Mouse (Mus musculus) c-Kit-positive CD71-positive TER-119-negative erythroid progenitor cells, embryonic 14.5 days (primary cell): ENCODE data around the gene Anapc1.

Source experiments
- DNase-seq: peaks from one replicate; pipeline ENCODE4 v3.0.0-alpha.2; 2013; ENCODE audit warnings: low read depth

The Anapc1 gene

DNA sequence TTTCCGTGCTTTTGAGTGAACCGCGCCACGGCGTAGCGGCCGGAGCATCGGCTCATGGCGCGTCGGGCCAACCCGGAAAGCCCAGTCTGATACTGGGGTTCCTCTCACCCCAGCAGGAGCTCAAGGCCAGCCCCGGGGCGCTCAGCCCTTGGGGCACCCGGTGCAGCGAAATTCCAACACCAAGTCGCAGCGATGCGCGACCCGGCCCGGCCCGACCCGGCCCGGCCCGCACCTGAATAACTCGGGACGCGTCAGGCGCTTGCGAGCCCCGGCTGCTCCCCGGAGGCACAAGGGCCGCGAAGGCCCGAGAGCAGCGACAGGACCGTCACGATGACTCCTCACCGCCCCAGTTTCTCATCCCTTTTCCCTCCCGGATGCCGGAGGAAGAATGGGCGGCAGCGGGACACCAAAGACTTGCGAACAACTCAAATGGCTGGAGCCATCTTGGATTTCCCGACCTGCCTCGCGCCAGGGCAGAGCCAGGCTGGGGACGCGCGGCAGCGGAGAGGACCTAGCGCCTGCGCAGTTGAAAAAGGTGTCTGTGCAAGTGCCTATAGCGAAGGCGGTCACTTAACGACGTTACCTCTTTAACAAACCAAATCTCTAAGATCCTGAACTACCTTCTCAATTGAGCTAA, at the start of gene Anapc1:
Gene Anapc1 (minus strand): TSS at position 471 of the 637 bp plus-strand sequence.
- peak; percentile 81 for DNase-seq

DNA sequence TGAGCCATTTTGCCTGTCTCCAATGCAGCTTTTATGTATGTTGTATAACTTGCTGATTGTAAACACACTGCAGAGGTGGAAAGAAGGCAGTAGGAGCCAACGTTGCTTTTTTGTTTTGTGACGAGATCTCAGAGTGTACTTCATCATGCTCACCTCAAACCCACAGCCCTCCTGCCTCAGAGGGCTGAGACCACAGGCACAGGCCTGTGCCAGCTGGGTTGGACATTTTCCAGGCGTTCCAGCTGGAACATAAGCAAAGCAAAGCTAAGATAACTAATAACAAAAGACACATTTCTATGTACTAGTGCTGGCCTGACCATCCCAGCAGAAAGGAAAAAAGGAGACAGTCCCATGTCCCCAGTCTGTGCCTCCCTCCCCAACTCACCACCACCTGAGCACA, 47.9 kb upstream of the Anapc1 start:
- DNase-seq: no peak

DNA sequence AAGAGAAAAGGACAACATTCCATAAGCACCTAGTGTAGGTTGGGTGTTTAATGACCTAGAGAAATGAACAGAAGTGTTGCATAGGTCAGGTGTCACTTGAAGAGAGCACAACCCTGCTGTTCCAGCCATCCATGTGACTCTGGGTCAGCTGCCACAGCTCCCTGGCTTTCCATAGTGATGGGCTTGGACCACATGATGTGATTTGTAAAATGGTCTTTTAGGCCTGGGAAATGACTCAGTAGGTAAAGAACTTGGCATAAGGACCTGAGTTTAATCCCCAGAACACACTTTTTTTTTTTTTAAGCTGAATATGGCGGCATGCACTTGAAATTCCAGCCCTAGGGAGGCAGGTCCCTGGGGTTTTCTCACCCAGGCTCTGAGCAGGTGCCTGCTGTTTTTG, 44.8 kb upstream of the Anapc1 start:
- no peak for DNase-seq

DNA sequence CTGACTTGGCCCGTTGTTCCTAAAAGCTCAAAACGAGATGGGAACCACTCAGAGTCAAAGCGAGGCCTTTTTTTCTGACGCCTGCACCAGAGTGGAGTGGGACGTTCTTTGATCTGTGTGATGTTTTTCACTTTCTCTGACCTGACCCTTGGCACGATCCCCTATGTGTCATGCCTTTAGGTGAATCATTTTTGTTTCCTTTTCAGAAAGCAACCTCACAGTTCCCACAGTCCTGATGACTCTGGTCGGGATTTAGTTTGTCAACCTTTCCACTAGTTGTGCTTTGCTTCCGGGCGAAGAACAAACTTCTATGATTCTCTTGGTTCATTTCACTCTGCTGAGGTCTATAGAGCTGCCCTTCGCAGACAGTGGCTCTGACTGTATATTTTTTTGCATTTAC, 44.3 kb upstream of the Anapc1 start:
- DNase-seq: no peak

DNA sequence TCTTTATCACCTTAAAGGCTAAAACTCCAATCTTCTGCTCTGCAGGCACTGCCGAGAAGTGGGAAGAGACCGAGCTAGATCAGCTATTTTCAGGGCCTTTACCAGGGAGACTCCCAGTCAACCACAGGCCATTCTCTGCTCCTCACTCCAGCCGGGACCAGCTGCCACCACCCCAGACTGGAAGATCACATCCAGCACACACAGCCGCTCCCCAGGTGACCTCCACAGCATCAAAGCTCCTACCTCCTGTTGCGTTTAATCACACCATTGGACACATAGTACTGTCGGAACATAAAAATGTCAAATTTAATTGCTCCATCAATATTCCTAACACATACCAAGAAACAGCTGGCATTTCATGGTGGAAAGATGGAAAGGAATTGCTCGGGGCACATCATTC, 42.0 kb upstream of the Anapc1 start:
- DNase-seq: no peak

DNA sequence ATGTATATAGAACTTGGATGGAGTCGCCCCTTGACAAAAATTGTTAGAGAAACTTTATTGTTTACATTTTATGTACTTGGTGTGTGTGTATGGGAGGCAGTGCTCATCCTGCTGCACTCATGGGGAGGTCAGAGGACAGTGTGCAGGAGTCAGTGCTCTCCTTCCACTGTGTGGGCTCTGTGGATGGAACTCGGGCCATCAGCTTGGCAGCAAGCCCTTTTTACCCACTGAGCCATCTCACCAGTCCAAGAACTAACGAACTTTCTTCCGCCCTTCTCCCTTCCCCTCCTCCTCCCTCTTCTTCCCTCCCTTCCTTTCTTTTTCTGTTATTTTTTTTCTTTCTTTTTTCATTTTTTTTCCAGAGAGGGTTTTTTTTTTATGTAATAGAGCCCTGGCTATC, 40.9 kb upstream of the Anapc1 start:
- DNase-seq: no peak

DNA sequence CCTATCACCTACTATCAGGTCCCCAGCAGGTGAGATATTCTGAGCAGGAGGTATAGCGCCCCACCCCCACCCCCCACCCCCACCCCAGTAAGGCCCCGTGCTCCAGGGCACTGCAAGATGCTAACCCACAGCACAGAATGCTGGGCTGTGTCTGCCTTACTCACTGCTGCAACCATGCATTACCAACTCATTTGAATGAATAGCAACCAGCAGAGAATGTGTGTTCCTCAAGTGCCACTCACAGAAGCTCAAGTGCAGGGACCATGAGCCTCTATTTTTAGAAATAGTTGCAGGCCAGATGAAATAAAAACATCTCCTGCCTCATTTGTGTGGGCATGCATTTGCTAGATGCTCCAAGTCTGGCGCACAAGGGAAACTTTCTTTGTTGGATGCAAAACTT, 40.4 kb upstream of the Anapc1 start:
- DNase-seq: no peak

DNA sequence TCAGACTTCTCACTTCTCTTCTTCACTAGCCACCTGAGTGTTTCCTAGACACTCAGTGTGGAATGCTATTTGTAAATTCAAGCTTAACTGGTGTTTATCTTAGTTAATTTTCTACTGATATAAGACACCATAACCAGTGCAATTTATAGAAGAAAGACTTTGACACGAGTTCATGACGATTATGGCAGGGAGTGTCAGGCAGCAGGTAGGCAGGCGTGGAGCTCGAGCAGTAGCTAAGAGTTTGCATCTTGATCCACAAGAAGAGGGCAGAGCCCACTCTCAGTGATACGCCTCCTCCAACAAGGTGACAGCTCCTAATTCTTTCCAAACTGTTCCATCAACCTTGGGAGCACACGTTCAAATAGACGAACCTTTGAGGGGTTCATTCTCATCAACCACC, 39.4 kb upstream of the Anapc1 start:
- no peak for DNase-seq

DNA sequence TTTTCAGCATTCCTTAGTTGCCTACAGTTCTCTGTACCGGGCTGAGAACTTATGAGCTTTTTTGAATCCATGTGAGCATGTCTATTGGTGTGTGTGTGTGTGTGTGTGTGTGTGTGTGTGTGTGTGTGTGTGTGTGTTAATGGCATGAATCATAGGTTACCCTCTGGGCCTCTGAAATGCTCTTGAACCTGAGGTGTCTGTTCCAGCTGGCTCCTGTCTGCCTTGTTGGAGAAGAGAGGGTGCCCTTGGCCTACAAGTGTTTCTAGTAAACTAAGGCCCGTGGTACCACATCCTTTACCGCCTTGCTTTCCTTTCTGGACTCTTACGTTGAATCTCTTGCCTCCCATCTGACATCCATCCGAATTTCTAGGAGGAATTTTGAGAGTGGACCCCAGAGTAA, 38.9 kb upstream of the Anapc1 start:
- DNase-seq: no peak

DNA sequence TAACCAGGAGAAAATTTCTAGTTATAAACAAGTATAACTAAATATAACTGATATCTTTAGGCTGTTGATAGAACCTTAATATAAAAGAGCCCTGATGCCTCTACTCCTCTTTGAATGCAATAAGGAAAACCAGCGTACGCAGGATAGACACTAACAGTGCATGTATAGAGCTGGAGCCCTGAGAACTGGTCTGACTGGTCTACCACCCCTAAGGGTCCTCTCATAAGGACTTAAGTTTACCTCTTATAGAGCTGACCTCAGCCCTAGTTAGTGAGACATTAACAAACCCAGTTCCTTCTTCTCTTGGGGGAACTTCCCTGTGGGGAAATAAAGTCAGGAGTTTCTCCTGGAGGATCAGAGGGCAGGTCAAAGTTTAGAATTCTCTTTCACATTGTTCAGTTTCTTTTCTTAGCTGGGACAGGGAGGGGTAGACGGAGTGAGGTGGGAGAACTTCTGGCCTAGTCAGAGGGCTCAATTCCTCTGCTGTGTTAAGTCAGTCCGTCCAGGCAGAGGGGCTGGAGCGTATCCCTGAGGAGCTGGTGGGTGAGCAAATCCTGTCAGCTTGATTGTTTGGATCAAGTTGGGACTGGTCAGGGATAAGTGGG, 35.0 kb upstream of the Anapc1 start:
- DNase-seq: no peak

DNA sequence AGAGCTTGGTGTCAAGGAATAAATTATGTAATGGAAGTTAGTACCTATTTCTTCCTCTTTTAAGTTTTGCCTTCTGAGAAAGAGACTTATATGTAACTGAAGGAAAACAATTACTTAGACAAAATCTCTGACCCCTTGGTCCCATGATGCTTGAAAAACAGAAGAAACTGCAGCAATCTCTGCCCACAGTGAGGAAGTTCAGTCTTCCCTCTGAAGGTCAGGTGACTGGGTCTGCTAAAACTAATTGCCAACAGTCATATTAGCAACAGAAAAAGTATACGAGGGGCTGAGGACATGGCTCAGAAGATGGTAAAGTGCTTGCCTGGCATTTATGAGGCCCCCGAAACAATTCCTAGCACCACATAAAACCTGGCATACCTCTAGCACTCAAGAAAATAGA, 32.2 kb upstream of the Anapc1 start:
- no peak for DNase-seq

DNA sequence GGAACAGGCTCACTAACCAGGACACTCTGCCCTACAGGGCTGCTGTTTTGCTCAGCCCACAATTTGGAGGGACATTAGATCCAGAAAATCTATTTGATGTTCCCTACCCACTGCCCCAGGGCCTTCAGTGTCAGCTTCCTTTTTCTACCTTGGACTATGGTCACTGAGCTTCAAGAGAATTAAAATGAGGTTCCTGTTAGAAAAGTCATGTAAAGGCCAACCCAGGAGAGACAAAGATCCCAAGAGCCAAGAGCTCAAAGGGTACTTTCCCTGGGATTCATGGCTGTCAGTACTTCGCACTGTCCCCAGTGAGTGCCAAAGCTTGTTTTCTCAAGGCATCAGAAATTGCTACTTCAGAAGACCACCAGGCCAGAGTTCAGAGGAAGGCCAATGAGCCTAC, 28.8 kb upstream of the Anapc1 start:
- DNase-seq: no peak

DNA sequence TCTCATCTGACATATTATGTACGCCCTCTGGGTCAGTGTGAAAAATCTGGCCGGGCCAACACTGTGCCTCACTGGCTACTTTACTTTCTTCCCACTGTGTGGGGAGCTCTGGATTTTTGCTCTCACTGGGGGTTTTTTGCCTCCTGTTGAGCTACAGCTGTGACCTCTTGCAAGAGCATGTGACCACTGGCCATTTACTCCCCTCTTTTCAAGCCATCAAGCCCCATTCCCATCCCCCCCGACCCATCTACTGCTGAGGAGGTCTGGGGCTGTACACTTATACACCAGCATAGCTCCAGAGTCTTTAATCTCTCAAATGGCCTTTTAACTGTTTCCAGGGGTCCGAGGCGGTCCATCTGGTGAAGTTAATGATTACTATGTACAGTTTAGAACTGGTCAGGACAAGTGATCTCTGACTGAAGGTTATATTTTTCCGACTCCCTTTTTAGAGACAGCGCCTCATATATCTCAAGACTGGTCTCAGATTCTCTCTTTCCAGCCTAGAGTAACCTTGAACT, 27.6 kb upstream of the Anapc1 start:
- DNase-seq: no peak

DNA sequence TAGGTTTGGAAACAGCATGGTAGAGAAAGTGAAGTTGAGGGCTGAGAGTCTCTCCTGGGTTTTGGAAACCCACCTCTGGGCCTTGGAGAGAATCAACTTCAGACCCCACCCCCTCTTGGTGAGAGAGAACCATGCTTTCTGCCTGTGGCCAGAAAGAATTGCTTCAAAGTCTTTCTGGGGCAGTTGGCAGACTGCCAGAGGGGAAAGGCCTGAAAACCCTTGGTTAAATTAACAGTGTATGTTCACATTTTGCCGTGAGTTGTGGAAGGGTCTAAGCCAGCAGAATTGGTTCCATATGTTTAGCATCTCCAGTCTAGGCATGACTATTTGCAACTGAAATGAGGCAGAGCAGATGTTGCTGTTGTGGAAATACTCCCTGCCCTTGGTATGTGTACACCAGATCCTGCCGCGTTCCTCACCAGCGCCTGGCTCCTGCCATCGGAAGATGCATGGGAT, 26.4 kb upstream of the Anapc1 start:
- no peak for DNase-seq

DNA sequence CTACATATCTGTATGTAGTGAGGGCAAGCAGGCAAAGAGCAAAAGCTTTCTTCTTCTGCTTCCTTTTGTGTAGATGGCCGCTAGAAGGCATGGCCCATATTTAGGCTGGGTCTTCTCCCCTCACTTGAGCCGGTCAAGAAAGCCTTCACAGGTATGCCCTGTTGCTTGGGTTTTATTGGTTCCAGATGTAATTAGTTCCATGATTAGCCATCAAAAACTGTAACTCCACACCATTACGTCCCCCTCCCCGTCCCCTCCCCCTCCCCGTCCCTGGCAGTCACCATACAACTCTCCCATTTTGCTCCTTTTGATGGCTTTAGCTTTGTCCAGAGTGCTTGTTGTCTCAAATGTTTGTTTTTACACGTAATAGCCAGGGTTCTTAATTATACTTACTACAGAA, 25.7 kb upstream of the Anapc1 start:
- no peak for DNase-seq

DNA sequence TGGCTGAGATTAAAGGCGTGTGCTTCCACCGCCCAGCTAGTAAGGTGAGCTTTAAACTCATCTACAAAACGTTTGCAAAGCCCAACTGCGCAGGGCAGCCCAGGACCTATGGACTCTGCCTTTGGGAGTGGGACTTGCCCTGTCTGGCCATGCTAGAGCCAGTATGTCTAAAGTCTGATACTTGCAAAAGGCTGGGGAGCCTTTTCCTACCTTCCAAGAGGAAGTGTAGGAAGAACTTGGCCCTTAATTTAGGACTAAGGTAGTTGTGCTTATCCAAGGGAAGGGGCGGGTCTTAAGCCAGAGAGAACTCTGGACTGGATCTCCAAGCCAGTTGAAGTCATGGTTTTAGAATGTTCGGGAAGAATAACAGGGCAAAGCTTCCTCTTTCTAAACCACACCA, 23.4 kb upstream of the Anapc1 start:
- DNase-seq: no peak

DNA sequence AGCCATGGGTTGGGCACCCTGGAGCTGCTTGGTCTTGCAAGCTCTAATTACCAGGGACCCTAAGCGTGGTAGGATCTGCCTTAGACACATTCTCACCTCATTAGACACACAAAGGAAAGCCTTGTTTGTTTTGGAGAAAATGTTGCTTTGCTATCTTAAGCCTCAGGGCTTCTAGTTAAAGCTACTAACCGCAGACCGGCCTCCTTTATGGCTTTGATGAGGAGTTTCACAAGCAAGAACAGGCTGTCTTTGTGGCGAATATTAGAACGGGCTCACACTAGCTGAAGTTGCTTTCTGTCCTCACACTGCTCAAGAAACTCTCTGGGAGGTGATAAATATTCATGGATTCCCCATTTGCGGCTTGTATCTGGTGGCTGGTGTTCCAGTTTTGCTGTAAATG, 22.1 kb upstream of the Anapc1 start:
- no peak for DNase-seq

DNA sequence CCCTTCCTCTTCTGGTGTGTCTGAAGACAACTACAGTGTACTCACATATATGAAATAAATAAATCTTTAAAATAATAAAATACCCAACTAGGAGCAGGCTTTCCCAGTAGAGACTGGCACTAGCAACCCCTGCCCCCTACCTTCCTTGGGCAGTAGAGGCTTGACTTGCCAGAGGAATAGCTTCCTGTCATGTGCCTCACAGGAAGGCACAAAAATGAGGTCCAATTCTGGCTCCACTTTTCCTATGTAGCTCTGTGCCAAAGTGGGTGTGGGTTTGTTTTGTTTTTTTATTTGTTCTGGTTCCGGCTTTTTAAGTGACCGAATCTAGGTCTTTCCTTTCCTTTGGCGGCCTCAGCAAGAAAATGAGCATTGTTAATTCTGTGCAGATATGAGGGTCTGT, 17.3 kb upstream of the Anapc1 start:
- DNase-seq: no peak

DNA sequence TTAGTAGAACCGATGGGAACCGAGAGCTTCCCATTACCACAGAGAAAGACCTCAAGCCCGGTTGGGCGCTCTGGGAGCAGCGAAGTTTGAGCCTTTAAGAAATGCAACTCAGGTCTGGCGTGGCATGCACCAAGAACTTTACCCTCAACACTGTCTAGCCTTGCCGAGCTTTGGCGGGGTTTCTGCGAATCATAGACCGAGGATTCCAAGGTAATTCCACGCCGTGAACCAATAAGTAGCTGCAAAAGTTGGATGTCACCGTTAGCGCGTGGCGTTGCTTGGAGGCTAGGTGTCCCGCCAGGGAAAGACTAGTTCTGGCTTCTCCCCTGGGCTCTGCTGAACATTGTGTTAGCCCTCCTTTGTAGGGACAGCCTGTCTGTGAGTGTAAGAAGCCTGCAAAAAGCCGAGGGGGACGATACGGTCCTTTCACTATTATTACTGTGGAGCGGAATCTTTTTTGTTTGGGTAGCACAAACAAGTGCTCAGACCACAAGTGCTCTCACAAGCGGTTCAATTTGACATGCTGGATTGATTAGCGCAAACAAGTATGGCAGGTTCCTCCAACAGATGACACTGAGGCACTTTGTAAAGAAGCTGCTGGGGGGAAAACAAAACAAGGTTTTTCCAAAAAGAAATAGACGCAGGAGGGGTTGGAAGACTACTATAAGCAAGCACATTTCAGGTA, 12.2 kb upstream of the Anapc1 start:
- DNase-seq: no peak

DNA sequence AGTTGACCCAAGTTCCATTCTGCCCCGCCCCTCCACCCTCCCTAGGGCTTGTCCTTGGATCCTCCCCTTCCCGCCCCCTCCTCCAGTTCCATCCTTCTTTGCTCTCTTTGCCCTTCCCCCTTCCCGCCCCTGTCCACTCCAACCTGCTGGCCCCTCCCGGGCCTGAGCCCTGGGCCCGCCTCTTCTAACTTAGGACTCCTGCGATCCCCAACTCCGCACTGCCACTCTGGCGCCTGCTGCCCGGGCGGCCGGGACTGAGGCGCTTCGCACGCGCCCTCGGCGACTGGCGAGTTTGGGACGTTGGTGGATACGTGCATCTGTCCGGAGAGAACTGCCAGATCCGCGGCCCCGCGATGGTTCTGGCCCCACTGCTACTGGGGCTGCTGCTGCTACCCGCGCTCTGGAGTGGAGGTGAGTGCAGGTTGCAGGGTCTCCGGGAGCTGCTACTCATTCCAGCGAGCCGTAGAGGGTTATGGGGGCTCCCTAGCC, 11.5 kb upstream of the Anapc1 start, which contains the start of gene Mertk:
Gene Mertk (plus strand): TSS at position 264 of the 489 bp plus-strand sequence.
- no peak for DNase-seq

DNA sequence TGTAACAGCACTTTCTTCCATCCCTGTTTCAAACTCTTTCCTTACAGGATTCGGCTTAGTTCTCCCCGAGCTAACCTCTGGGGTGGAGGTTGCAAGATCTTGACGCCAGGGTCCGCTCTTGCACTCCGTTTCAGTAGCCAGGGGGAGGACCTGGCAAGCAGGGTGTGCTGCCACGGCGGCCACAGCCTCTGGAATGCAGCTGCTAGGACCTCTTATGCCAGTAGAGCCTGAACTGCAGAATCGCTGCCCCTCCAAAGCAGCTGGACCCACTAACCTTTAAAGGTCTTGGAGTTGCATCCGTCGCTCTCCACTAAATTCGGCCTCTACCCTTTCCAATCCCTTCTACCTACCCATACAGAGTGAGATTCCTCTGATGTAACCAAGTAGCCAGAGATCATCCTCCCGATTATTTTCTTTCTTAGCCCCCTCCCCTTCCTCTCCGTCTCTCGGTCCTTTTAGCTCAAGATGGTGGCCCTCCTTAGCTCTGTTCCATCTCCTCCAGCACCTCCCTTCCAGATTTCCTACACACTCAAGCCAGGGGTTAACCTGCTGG, 11.0 kb upstream of the Anapc1 start:
- DNase-seq: peak; percentile 19

DNA sequence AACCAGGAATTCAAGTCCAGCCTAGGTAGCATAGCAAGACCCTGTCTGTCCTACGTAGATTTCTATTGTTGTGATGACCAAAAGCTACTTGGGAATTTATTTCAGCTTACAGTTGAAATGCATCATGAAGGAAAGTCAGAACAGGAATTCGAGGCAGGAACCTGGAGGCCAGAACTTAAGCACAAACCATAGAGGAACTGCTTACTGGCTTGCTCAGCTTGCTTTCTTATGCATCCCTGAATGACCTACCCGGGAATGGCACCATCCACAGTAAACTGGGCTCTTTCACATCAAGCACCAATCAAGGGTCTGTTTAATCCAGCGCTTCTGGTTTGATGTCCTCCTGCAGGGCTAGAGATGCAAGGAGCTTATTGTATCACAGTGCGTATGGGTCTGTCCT, 10.4 kb upstream of the Anapc1 start:
- DNase-seq: no peak

DNA sequence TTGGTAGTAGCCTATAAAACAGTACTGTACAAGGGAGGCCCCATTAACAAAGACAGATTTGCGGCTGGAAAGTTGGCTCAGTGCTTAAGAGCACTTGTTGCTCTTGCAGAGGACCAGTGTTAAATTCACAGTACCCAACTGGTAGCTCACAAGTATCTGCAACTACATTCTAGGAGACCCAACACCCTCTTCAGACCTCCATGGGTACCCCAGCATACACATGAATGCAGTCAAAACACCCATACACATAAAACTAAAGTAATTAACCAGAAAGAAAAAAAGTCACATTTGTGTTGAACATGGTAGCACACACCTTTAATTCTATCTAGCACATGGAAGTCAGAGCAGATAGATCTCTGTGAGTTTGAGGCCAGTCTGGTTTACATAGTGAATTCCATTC, 9.9 kb upstream of the Anapc1 start:
- DNase-seq: no peak
